Mouse (Mus musculus) left cerebral cortex, postnatal 4 days (tissue): ENCODE measurements around the gene Cdca4. TPM values are rescaled to one million over a fixed set of nuclear protein-coding genes. Genes with fewer than 3 reads are reported as not detected.

Experiments used
- DNase-seq: peaks from one replicate; pipeline ENCODE4 v3.0.0-alpha.2; 2022
- intact Hi-C: fragments of 180-260 bp; cut with DNase I; formaldehyde crosslinking; loops from one replicate; pipeline ENCODE4 v1.15.1; 2025
- total RNA-seq, 2 experiments: library from RNA; stranded (reverse); gene quantifications; 2 replicates each; pipeline ENCODE4 v1.2.3; 2021

Gene Cdca4
- total RNA-seq, 2 experiments from 2014 or later: 18.5 to 19.8 TPM

DNA sequence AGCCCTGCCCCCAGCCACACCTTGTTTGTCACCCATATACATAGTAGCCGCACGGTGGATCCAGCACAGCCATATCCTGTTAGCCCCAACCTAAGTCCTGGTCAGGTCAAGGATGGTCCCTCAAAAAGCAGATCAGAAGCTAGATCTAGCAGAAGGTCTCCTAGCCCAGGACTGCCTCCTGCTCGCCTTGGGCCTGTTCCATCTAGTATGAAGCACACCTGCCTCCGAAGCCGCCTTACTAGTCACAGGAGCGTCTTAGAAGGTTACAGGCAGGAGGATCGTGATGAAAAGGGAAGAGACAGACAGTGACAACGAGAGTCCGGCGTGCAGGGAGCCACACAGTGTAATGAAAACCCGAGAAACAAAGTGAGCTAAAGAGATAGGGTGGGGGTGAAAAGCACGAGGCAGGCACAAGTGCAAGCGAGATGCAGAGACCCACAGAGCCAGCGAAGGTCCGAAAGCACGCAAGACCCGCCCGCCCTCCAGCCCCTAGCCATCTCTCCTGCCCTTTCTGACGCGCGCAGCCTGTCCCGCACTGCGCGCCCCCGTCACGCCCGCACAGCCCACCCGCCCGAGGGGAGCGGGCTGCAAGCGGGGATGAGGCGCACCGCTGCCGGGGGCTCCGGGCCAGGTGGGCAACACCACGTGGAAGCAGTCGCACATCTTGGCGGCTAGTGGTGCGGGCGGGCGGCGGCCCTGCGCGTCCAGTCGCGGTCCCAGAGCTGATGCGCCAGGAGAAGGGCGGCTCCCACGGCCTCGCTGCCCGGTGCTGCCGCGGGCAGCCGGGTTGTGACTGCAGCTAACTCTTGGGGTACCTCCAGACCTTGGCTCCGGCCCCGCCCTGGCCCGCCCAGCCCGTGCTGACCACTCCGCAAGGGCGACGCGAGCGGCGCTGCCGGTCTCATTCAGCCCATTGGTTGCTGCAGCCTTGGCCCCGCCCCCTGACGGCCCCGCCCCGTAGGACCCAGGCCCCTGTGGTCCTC lies 27.1 kb downstream of the Cdca4 start, which contains the start of gene Ahnak2:
Gene Ahnak2 (minus strand): TSS at position 794 of the 983 bp plus-strand sequence.
- peak; percentile 75 for DNase-seq
- intact Hi-C loops: no loop called here

DNA sequence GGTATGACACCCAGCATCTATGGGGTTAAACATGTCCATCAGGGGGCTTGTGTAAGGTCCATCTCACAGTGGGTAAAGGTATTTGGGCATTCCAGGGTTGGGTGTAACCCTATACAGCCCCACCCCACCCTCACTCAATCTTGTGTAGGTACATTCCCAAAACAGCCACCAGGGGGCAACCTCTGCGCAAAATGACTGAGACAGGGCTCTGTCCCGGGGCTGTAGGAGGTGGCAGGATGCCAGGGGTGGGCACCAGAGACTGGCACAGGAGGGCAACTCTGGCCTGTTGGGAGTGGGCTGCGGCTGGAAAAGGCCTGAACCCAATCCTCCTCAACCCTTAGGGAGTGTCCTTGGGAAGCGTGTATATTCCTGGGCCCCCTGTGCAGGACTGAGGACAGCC lies 28.7 kb downstream of the Cdca4 start:
- intact Hi-C loops: no loop called here

DNA sequence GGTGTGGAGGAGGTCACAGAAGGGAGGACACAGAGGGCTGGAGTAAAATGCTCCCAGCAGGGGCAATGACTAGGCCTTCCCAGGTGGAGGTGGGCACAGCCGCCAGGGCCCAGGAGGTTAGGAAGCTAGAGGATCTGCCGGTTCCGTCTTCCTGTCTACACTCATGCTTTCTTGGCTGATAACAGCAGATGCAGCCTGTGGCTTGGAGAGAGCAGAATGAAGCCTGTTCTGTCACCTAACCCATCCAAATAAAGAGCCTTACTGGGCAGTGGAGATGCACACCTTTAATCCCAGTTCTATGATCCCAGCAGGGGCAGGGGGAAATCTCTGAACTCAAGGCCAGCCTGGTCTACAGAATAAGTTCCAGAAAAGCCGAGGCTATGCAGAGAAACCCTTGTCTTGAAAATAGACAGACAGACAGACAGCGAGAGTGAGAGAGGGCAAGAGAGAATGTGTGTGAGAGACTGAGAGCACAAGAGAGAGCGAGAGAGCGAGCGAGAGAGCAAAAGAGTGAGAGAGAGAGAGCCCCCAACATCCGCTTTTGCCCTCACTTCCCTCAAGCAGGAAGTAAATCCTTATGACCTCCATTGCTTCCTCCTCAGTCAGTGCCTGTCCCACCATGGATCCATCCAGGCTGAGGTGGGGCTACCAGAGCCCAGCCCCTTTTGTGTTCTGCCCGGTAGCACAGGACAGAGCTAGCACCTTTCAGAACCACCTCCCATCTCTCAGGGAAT lies 29.8 kb downstream of the Cdca4 start:
- DNase-seq: no peak
- intact Hi-C loops: no loop called here

More for the DNA sequence above, 28.7 kb downstream of the Cdca4 start:
- DNase-seq: peak; percentile 85

DNA sequence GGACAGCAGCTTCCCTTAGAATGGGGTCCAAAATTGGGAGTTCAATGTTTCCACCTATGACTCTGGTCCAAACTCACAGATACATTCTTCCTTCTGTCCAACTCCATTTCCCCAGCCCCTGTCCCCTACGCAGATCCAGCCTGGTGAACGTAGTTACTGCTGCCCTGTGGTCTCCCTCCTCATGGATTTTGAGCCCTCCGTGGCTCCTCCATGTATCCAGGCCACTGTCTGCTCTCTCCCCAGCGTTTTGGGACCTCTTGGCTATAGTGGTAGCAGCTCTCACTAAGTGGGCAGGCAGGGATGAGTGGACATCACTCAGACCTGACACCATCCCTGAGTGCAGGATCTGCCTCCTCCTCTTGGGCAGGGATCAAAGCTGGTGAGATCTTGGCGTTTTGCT lies 30.5 kb downstream of the Cdca4 start:
- intact Hi-C loops: no loop called here
- no peak for DNase-seq

DNA sequence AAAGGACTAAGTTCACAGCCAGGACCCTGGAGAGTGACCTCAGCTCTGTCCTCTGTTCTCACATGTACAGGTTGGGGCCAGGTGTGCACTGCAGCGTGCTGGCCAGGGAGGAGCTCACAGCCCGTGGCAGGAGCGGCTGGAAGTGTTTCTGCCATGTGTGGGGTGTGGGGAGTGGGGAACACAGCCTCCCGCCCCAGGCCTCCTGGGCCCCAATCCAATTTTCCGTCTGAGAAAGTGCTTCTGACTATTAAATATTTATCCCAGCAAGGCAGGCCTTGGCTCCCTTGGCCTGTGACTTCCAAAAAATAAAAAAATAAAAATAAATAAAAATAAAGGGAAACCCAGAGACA lies 30.9 kb downstream of the Cdca4 start:
- intact Hi-C loops: no loop called here
- no peak for DNase-seq

DNA sequence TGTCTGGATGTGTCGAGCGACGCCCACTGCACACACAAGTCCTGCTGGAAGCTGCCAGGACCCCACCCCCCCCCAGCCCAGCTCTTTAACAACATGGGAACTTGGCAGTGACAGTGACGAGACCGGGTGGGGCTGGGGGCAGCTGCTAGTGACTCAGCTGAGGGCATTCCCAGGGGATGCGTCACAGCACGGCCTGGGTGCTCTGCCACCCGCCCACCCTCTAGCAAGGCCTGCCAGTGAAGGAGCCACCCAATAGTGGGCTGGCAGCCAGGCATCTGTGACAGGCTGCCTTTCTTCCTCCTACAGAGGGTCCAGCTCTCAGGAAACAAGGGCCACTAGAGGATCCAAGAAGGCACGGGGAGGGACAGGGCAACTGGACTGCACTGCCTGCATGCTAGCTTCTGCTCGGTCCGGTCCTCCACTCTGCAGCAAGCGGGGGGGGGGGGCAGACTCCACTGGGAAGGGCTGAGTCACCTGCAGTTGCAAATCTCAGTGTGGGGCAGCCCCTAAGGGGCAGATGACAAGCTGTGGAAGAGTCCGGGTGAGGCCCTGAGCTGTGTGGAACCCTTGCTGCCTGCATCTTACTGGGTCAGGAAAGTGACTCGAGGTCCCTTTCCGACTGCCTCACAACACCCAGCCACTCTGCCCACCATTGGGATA lies 31.4 kb downstream of the Cdca4 start:
- peak; percentile 73 for DNase-seq
- intact Hi-C loops: no loop called here

DNA sequence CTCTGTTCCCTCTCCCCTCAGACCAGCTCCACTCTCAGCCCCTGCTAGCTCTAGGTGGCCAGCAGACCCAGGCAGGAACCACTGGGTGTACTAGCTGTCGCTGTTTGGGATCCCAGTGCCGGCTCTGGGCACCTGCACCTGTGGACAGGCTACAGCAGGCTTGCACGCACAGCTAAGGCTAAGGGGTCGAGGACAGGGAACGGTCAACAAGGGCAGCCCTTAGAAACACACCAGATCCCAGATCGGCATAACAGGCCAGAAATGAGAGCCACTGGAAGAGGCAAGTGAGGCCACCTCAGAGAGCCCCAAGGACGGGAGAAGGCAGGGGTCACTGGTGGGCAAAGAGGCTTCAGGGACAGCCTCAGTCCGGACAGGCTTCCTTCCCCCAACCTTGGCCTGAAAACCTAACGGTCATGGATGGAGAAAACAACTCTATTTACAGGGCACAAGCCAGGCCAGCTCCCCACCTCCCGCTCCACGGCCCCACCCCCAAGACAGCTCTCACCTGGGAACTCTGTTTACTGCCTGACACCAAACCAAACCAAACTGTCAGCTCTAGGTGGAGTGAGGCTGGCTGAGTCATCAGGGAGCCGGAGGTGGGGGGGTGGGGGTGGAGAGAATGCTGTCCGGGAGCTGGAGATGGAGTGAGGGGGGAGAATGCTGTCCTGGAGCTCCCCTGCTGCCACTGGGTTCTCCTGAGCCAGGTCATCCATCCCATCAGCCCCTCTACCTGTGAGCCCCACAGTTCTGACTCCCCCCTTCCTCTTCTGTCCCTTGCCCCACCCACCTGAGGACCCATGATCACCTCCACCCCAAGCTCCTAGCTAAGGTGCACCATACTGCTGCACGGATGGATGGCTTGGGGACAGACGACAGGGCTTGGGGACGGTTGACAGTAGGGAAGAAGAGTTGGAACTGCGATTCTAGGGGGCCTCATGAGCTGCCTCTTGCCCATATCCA lies 32.4 kb downstream of the Cdca4 start:
- intact Hi-C loops: no loop called here

DNA sequence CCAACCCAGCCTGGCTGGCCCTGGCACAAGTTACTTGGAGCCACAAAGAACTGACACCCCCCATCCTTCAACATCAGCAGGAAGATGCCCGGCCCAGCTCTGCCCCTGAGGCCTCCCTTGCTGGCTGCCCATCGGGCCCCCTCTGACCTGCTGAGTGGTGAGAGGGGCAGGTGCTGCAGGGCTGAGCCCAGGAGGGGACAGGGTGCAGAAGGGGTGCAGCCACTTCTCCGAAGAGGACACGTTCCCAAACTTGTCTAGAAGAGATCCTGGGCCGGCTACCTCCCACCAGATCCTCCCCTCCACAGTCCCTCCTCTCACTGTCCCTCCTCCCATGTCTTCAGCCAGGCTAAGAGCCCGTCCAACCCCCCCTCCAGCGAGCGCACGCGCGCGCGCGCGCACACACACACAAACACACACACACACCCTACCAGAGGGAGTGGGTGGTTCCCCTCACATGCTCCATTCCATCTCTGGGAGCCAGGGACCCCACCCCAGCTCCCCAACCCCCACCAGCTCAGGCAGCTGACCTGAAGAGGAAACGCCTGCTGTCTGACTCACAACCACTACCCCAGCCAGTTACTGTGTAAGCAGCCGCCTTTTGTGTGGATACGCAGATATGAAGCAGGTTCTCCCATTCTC lies 33.6 kb downstream of the Cdca4 start:
- no peak for DNase-seq
- intact Hi-C loops: no loop called here

More for the DNA sequence above, 32.4 kb downstream of the Cdca4 start:
- no peak for DNase-seq

DNA sequence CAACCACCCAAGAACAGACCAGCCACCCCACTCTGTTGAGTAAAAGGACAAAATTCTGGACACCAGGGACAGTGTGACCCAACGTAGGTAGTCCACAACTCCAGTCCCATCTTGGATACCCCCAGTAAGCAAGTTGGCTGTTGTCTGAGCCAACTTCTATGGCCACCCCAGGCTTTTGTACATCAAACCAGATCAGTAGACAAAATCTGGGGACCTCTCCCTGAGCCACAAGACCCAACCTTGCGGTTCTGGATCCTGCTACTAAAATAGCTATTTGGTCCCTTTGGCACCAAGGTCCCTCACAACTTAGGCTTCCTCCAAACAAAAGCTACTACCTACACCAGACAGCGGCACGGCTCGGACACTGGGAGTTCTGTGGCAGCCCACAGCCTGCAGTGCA lies 34.2 kb downstream of the Cdca4 start:
- DNase-seq: no peak
- intact Hi-C loops: no loop called here

DNA sequence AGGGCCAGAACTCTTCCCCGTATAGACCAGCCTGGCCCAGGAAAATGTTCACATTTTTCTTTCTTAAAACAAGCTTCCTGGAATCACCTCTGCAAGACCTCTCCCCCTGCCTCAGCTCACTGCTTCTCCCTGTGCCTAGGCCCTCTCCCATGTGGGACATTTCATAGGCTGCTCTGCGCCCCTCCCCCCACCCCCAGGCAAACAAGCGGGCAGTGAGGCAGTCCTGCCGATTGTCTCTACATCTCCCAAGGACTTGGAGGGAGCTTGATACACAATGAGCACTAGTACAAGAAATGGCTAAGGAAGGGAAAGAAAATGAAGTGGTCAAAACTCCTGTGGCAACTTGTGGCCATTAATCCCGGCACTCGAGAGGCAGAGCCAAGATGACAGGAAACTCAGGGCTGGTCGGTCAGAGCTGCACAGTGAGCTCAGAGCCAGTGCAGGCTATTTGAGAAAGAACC lies 34.8 kb downstream of the Cdca4 start:
- no peak for DNase-seq
- intact Hi-C loops: no loop called here

DNA sequence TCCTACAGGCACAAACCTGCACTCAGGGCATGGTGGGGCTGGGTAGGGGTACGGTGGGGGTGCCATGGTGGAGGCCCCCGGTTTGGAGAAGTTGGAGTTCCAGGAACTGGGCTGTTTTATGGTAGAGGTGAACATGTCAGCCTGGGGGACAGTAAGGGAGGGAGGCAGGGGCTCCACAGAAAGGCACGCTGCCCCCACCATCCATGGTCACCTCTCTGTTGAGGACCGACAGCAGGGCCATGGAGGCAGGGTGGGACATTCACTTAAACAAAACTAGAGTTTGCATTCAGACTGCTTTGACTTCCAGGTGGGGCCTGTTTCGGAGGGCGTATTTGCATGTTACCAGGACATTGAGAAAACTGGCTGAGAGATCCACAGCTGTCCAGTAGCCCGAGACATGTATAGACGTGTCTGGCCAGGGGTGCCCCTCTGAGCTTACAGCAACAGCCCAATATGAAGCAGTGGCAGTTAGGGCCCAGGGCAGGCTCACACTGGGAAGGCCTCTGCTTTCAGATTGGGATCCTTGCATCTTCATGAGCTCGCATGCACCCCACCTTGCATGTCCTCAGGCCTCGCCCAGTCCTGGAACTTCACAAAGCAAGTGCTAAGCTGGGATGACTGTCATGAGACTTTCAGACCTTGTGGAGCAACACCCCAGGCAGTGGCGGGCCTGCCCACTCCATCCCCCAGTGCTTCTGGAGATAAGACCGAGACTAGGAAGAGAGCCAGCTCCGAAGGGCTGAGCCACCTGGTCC lies 35.4 kb downstream of the Cdca4 start:
- peak; percentile 61 for DNase-seq
- intact Hi-C loops: no loop called here

DNA sequence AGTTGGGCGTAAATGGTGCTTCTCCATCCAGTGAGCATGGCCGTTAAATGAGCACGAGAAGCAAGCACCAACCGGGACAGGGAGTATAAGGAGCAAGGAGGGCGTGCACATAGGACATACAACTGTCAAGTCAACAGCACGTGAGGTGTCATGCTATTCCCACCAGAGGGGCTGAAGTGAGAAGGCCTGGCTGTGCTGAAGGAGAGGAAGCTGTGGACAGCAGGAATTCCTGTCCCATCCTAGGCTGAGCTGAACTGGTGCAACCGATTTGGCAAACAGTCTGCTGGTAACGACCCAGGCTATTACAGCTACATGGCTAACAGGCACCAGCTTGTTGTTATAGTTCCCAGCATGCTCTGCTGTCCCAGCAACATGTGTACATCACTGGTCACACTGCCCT lies 38.2 kb downstream of the Cdca4 start:
- intact Hi-C loops: no loop called here

DNA sequence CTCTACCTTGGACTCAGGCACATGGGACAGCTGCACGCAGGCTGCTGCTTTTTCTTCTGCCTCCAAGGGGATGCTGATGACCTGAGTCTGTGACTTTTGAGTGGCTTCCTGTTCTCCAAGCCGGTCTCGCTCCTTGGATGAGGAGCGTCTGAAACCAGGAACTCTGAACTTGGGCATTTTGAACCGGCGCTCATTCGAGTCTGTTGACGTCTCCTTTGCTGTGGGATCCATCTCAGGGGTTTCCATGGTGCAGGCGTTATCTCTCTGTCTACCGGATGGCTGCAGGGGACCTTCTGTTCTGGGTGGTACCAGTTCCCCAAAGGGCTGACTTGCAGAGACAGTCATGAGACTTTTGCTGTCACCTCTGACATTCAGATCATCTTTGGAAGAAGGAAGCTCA lies 54.7 kb downstream of the Cdca4 start:
- DNase-seq: no peak
- intact Hi-C loops: no loop called here

More for the DNA sequence above, 38.2 kb downstream of the Cdca4 start:
- DNase-seq: no peak

DNA sequence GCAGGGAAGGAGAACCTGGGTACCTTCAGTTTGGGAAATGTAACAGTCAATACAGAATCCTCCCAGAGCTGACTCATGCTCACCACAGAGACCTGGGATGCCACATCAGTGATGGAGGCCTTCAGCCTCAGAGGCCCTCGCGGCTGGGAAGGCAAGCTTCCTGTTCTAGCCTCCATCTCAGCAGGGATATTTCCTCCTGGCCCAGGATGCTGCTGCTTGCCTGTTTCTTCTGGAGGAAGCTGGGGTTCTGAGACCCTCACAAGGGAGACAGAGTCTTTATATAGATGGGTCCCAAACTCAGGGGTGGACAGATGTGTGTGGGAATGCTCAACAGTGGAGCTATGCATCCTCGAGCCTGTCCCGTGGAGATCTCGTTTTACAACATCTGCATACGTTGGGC lies 55.2 kb downstream of the Cdca4 start:
- intact Hi-C loops: no loop called here

DNA sequence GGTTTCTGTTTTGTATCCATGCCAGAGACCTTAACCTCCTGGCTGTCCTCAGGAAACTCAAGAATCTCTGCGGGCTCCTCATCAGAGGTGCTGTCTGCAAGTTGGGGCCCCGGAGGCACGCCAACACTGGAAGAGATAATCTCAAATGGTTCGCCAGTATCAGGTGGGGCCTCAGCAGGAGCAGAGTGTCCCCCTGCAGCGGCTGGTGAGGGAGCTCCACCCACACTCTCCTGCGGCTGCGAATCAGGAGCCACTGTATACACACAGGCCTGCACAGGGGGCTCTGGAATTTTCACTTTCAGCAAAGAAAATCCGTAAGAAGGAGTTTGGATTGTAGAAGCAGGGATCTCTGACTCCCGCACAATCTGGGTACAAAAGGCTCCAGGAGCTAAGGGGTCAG lies 55.9 kb downstream of the Cdca4 start:
- no peak for DNase-seq
- intact Hi-C loops: no loop called here

More for the DNA sequence above, 55.2 kb downstream of the Cdca4 start:
- DNase-seq: no peak

DNA sequence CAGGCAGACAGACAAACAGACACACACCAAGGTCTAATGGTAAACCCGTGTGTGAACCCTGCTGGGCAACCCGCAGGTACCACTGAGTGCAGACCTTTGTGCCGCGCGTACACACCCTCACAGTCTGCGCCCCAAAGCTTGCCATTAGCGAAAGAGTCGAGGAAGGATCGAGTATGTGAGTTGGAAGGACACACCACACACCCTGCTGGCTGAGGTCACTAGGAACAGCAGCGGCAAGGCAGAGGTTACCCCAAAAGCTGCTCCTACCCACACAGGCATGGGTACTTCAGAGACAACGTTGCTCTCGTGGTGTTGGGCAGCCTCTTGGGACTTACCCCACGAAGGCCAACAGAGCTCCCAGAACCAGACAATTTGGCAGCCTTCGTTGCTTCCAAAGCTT lies 56.9 kb downstream of the Cdca4 start:
- DNase-seq: no peak
- intact Hi-C loops: no loop called here

DNA sequence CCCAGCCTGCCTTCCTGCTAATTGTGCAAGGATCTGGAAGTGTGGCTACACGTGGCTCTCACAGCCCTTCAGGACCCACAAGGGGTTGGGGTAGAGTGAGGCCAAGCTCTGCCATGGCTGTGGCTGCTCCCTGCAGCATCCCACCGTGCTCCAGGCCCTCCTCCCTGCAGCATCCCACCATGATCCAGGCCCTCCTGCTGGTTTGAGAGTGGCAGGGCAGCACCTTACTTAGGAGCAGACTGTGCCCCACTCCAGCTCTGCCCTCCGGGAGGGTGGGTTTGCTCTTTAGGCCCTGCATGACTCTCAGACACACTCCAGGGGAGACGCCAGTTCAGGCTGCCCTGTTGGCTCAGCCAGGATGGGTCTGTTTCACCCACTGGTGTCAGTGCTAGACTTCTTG lies 58.8 kb downstream of the Cdca4 start:
- intact Hi-C loops: no loop called here
- DNase-seq: peak; percentile 0
